Mouse (Mus musculus) heart, adult 9 months (tissue): Measurements from ENCODE around the gene Spindoc.
"Not testable (repeated sequence)": the region's sequence is repeated elsewhere in the genome, so short reads cannot be mapped to it uniquely, and the experiment has no call there.

Experiments used
- DNase-seq, 2 experiments: peaks; one replicate each; pipeline ENCODE4 v3.0.0; 2022; ENCODE audit warnings: low spot score in 2 of 2

Spindoc gene

DNA sequence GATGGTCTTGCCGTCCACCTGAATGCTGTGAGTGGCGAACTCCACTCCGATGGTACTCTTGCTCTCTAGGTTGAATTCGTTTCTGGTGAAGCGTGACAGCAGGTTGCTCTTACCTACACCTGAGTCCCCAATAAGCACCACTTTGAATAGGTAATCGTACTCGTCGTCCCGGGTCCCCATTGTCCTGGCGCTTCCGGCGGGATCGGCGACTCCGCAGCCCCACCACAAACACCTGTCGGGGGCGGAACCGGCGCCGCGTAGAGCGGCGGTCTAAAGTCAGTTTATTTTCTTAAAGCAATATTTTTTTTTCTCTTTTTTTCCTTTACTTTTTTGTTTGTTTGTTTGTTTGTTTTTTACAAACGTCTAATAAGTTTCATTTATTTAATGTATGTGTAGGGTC is 16.1 kb upstream of the Spindoc start:
- not testable (repeated sequence) for DNase-seq

DNA sequence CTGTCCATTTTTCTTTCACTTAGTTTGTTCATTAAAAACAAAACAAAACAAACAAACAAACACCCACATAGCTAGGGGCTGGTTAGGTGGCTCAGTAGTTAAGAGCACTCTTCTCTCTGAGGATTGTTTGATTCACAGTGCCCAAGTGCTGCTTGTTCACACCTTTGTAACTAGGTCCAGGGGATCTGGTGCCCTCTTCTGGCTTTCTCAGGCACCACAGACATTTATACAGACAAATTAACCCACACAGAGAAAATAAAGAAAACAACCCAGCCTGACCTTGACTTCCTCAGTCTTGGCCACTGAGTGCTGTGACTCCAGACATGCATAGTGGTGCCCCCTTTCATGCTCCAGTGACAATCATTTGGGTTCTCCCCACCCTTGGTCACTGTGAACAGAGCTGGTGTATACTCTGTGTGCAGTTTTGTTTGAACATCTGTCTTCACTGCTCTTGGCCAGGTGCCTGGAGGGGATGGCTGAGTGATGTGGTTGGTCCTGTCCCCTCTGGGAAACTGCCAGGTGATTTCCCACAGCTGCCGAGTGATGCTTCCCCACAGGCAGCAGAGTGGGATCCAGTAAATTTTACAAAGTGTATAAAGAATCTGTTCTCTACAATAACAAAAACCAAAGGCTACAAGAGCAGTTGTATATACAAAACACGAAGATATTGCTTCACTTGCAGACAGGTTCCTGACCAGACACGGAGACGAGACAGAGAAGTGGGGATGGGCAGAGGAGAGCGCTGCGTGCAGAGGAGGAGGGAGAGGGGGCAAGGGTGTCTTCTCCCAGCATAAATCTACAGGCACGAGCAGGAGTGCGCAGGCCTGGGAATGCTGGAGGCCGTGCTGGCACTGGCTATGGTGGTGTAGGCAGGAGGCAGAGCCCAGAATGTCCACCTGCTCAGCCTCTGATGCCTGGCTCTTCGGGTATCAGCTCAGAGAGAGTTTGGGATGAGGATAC is 14.4 kb upstream of the Spindoc start:
- not testable (repeated sequence) for DNase-seq

DNA sequence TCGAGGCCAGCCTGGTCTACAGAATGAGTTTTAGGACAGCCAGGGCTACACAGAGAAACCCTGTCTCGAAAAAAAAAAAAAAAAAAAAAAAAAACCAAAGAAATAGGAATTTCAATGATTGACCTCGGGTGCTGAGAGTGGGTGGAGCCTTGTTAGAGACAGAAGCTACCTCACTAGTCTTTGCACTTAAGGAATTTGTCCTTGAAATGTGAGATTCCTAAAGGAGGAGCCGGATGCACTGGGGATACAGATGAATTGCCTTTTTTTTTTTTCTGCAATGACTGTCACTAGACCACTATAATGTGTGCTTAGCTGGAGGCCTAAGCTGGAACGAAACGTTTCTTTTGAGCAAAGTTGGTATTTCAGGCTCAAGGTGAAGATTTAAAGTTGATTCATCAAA is 5.7 kb upstream of the Spindoc start:
- DNase-seq: no peak

DNA sequence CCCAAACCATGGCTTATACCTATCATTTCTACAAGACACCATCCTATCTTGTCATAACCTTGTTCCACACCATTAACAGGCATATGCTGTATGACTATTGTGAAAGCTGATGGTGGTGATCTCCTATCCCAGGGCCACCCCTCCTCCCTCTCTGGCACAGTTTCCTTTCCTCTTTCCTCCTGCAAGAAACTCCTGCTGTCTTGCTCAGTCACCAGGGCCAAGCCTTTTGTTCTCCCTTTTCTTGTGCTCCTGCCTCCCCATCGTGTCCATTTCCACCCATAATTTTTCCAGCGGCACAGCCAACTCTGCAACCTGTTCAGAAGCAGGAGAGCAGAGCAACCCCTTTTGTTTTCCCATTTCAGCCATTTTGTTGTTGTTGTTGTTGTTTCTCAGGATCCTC is 3.2 kb upstream of the Spindoc start:
- no peak for DNase-seq

DNA sequence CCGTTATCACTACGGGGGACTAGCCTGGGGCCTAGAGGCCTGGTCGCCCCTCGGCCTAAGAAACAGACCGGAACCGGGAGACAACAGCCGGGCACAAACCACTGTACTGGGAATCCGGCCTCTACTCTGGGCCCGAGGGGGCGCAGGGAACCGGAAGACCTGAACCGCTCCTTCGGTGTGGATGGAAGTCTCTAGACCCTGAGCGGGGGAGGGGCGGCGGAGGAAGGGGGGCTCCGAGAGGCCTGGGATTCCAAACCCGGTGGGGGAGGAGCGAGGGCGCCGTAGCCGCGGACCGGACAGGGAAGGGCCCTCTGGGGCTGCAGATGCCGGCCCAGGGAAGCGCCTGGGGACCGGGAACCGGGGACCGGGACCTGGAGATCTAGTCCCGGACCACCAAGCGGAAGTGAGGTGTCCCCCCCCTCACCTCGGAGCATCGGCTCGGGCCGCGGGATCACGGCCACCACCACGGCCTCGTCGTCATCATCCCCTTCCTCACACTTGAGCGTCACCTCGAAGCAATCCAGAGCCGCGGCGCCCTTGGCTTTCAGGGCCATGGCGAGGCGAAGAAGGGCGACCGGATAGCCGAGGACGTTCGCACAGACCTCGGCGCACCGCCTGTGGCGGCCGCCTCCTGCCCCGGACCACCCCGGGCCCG is 419 bp downstream of the Spindoc start:
- peak; percentile 40 to 57 for DNase-seq

DNA sequence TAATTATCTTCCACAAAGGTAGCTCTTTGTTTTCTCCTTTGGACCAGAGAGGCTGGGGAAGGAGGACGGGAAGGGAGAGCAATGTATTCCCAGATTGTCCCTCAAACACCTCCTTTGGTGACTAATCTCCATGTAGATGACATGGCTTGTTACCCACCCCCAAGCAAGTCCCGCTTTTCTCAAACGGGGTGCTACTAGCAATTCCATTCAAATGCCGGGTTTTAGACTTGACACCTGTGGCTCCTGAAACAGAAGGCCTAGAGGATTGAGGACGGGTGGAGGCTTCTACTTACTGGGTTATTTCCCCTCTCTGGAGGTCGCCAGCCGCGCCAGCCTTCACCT is 917 bp downstream of the Spindoc start:
- peak in 1 of 2 experiments; percentile 6 for DNase-seq

DNA sequence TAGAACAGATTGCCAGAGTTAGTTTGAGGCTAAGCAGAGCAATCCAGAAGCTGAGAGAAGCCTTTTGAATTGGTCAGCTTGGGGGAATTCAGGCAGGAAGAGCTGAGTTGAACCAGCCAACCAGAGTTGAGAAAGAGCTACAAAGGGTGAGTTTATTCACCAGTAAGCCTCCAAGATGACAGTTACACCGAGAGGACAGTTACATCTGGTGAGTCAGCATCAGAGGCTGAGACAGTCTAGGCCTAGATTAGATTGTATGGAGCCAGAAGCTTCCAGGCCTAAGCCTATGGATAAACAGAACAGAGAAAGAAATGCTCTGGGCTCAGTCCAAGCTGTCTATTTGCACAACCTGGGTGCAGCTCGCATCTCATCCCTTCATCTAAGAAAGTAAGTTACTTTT is 5.2 kb downstream of the Spindoc start:
- no peak for DNase-seq

DNA sequence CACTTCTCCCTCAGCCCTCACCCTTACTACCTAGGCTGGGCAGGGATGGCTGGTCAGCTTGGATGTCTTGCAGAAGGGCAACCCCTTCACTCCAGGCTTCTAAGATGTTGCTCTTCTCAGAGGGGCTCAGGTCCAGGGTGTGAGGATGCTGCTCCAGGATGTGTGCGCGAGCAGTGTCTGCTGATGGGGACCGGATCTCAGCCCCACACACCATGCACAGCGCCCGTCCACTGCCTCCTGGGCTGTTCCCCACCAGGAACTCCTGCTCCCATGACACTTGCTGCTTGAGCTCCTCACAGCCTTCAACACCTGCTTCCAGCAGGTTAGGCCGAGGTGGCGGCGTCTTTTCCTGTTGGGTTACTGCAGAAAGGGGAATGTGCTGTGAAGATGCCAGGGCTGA is 8.3 kb downstream of the Spindoc start:
- no peak for DNase-seq

DNA sequence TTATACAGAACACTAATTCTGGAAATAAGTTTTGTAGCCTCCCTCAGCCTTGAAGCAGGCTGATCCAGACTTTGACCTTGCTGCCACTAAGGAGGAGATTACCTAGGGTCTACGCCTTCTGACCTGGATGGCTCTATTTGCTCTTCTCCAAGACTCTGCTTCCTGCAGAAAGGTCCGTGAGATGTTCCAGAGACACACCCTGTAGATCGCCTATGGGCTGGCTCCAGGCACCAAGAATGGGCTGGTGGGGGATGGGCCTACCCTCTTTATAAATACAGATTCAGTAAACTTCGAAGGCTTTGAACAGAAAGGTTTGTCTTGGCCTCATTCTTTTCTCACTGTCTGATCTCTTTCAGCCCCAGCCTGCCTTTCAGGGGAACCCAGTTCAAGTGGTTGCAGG is 13.3 kb downstream of the Spindoc start:
- not testable (repeated sequence) for DNase-seq

DNA sequence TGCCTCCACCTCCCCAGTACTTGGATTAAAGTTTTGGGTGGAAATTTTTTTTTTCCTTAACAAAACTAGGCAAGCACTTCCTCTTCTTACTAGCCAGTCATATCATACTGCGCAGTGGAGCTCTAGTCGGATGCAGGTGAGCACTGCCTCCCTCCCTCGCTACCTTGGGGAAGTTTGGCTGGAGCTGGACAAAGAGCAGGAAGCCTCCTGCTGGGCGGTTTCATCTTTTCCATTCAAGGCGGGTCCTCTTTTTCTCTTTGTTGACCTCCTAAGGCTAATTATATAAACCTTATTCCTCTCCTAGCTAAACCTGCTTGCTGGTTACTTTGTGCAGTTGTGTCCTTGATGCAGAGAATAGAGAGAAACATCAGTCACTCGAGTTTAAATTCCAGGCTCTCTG is 29.2 kb downstream of the Spindoc start:
- no peak for DNase-seq

DNA sequence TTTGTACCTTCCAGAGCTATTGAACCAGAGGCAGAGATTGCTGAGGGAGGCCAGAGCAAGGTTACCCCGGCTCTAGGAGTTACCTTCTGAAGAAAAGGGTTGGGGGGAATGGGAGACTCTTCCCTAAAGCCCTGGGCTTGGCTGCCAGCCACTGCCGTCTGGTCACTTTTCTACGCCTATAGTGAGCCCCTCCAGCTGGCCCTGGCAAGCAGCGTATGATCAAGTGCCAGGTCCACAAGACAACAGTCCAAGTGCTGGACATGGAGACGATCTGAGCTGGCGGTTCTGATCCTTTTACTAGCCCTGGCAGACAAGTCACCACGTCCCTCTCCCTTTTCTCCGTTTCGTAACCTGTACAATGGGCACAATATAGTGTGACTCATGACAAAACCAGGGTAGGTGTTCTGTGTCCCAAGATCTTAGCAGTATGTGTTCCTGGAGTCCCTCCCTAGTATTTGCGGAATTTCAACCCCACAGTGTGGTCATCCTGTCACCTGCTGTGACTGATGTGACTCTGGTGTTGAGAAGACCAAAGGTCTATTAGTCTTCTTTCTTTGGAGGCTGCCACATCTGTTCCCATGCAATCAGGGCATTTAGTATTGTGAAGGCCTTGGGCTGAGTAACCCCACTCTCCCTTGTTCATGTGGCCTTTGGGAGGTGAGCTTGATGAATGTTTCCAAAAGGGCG is 29.8 kb downstream of the Spindoc start:
- no peak for DNase-seq

DNA sequence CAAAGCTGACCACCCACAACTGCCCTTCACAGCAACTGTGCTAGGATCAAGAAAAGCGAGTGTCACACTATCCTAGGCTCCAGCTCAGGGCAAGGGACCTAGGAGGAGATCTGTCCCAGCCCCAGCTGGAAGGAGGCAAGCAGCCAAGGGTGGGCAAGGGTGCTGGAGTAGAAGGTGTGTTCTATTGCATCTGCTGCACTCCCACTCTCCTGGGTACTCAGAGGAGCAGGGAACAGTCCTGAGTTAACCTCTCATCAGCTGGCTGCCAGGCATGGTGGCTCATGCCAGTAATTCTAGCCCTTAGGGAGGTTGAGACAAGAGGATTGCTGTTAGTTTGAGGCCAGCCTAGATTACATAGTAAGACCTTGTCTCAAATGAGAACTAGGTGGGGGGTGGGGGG is 32.8 kb downstream of the Spindoc start:
- no peak for DNase-seq

DNA sequence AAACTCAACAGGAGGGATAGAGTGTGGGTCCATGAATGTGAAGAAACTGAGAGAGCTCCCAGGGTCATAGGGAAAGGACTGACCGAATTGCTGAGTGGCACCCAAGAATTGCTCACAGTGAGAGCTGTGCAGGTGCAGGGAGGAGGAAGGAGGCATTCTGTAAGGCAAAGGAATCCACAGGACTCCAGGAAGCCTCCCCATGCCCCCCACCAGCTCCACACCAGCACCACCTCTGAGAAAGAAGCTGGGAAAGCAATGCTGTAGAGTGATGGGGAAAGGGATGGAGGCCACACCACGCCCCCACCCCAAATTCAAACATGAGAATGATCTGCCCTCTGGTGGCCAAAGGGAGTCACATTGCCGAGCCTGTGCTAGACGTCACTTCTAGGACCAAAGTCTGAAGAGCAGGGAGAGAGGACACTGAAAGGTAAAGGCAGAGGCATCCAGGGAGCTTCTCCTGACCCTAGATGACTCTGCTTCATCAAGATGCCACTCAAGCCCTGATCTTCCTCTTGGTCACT is 37.5 kb downstream of the Spindoc start:
- DNase-seq: peak in 1 of 2 experiments; percentile 17

DNA sequence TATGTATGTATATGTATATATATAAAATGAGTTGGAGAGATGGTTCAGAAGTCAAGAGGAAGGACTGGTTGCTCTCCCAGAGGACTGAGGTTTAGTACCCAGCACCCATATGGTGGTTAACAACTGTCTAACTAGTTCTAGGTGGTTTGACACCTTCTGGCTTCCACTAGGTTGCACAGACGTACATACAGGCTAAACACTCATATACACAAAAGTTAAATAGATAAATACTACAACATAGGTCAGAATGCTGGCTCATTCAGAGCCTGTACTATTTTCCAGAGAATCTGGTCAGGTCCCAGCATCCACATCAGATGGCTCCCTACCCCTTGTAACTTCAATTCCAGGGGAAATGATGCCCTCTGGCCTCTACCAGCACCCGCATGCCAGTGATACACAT is 40.1 kb downstream of the Spindoc start:
- DNase-seq: no peak

DNA sequence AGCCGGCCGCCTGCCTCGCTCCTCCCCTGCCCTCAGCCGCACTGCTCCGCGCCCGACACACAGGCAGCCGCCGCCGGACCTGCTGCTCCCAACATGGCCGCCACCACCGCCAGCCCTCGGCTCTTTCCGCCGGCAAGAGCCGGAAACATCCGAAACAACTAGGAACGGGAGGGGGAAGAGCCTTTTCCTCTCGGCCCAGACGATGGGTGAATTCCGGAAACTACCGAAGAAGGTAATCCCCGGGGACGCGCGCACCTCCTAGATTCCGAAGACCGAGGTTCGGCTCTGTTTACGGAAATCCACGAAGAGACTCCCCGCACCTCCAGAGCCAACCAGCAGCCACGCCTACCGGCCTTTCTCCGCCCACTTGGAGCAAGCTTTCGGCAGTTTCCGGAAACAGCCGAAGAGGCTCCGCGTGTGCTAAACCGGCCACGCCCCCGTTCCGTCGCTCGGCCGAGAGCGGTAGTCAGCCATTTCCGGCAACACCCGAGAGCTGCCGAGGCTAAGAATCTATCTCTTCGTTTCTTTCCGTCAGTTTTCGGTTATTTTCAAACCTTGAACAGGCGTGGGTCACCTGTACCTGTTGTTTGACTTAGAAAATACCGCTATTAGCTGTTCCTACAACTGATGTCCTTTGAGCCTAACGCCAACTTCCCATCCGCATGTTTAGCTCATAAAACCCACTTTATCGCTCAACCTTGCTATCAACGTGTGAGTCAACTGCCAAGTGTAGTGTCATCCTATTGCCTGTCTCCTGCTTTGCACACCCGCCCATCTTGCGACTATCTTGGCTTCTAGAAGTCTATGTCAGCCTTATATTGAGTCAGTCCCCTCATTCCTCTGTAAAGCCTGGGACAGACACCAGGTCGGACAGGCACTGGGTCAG is 41.0 kb downstream of the Spindoc start, which contains the start of gene Mark2:
Gene Mark2 (minus strand): TSS at position 349 of the 886 bp plus-strand sequence.
- peak; percentile 98 to 99 for DNase-seq

DNA sequence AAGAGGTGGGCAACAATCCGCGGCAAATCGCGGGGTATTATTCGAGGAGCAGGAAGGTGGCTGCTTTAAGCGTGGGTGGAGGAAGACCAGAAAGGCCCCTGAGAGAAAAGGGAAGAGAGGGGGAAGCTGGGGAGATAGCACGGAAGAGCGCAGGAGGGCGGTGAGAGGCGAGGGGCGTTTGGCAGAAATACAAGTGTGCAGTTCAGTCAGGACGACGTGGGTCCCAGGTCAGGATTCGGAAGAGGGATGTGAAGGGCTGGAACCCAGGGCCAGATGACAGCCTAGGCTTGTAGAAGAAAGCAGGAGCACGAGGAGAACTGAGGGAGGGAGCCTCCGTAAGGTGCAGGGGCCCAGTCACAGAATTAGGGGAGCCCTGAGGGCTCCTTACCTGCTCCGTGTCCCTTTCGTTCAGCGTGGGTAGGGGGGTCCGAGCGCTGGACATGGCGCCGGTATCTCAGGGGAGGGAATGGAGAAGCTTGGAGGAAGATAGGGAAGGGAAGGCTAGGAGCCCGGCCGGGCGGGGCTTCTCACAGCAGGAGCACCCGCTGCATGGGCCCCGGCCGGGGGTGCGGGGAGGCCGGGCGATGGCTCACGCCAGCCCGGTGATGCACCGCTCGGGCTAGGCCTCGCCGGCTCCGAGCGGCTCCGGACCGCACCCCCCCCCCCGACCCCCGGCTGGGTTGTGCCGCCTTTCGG is 41.9 kb downstream of the Spindoc start:
- no peak for DNase-seq

DNA sequence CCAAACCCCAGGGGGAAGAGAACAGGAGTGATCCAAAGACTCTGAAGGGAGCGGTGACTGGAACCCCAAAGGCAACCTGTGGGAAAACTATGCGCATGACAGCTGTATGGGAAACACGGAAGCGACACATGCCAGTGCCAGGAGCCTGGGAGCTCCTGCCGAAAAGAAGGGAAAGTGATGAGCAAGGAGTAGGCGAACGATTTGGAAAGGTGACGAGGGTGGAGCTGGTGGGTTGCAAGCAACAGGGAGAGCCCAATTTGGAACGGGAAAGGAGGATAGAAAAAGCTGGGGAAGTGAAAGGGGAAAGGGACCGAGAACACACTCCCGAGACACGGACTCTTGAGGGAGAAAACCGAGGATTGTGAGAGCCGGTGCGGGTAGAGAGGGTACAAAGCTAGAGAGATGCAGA is 42.4 kb downstream of the Spindoc start:
- DNase-seq: peak; percentile 21 to 25

DNA sequence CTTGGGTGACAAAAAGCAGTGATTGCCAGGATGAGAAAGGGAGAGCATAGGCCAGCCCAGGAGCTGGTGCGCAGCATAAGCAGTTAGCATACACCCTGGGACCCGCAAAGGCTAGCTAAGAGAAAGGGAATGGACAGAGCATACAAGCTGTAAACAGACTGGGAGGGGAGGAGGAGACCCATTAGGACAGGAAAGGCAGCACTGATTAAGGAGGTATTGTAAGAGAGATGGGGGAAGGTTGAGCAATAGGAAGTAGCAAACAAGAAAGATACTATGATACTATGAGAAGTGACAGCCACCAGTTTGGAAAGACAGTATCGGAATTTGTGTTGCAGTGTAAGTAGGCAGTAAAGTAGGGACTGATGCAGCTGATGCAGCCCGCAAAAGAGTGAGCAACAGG is 42.9 kb downstream of the Spindoc start:
- no peak for DNase-seq

DNA sequence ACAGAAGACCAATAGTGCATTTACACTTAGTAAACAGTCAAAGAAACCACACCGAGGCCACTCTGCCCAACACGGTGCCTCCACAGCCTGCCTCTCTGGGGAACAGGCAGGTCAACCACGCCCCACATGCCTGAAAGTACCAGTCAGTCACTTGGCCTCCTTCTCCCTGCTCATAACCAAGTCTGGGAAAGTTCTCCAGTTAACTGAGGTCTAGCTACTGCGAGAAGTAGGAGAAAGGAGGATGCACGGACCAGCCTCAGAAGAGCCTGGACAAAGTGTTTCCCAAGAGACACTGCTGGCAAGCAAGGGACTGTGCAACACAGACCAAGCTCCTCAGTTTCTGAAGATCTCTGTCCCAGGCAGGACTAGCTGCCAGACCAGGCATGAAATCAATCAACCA is 43.8 kb downstream of the Spindoc start:
- DNase-seq: peak; percentile 37 to 57

DNA sequence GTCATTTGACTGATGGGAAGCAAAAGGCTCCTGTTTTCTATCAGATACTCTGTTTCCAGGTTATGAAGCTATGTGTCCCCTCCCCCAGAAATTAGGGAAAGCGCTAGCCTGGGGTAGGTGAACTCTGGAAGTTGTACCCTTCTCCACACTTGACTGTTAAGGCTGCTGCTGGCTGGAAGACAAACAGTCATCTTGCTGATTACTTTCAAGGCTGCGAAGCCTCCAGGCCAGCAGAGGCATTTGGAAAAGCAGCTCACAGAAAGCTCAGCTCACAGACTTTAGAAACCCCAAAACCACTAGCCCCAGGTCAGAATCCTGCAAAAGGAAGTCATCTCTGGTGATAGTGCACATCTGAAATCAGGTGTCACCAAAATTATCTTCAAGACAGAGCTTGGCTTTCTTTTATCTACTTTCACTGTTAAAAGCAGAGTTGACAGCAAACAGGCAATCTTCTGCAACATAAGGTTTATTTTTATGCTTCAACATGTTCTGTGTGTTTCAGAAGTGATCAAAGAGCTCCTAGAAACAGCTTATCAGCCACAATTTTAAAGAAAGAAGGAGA is 44.9 kb downstream of the Spindoc start:
- DNase-seq: no peak
